Mouse (Mus musculus) ES-Bruce4 (cell line): ENCODE measurements around the gene Fam207a.

Experiments used
- CTCF ChIP-seq: IDR thresholded peaks from one replicate; pipeline ENCODE4 v1.8.1; 2011; ENCODE audit warnings: low read depth, low read length
- EP300 ChIP-seq: IDR thresholded peaks from 2 replicates; pipeline ENCODE4 v1.6.1; 2011; ENCODE audit warnings: low read depth, low read length; ENCODE audit not compliant: insufficient read depth
- POLR2A ChIP-seq: IDR thresholded peaks from one replicate; pipeline ENCODE4 v1.8.1; 2011; ENCODE audit warnings: low read length; ENCODE audit not compliant: insufficient read depth

DNA sequence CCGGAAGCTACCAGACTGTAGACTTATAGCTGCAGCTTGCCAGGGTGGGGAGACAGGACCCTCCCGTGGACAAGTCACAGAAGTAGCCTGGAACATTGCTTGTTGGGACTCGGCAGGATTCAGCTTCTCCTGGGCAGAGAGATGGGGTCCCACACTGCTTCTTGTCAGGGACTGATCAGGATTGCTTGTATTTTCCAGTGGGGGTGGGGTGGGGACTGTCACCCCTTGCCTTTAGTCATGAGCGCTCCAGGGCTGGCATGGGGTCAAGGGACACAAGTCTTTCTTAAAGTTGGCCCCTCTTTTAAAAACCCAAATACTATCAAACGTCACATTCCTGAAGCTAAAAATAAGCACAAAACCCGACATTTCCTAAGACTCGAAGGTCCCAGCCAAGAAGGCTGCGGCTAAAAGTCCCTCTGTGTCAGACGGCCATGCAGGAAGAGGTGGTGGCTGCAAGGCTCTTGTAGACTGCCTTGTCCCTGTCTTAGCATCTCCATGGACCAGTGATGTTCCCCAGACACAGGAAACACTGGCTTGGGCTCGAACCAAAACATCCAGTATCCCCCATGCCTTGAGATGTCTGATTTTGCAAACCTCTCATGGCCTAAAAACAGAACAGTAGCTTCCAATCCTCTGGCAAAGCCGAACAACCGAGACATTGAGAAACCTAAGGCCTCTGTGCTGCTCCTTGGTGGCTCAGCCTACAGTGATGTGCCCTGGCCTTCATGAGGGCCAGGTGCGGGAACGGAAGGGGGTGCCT is 60.2 kb downstream of the Fam207a start:
- no peak for TF ChIP-seq CTCF
- TF ChIP-seq EP300, result no peak
- TF ChIP-seq POLR2A, result no peak
